Mouse (Mus musculus) CH12.LX (cell line): ENCODE measurements around the gene Dagla. TPM values are rescaled to one million over a fixed set of nuclear protein-coding genes. Genes with fewer than 3 reads are reported as not detected.

Experiments used
- DNase-seq: peaks from one replicate; pipeline ENCODE4 v3.0.0-alpha.2; 2013; ENCODE audit errors: extremely low read depth
- H3K27ac ChIP-seq: 2 replicates; pipeline ENCODE4 v1.5.1; 2012; ENCODE audit warnings: low read depth, mild to moderate bottlenecking, control low read depth, moderate library complexity; ENCODE audit not compliant: insufficient read depth
- H3K27me3 ChIP-seq: replicated peaks from 2 replicates; pipeline ENCODE3; 2012; ENCODE audit warnings: inconsistent platforms
- H3K36me3 ChIP-seq, 2 experiments: replicated peaks in 1 of 2; 2 replicates each; pipeline versions ENCODE3 to v1.6.1; 2012; ENCODE audit warnings: inconsistent platforms in 1 of 2, low read length in 1 of 2, mild to moderate bottlenecking in 1 of 2, mixed read lengths in 1 of 2, moderate library complexity in 1 of 2; ENCODE audit not compliant: control insufficient read depth in 1 of 2, insufficient read depth in 1 of 2
- H3K4me1 ChIP-seq, 2 experiments: 2 replicates each; pipeline ENCODE4 v1.6.1; 2012; ENCODE audit warnings: inconsistent platforms in 1 of 2, moderate library complexity in 1 of 2; ENCODE audit not compliant: insufficient read depth in 2 of 2, control insufficient read depth in 1 of 2
- H3K4me2 ChIP-seq: 2 replicates; pipeline ENCODE4 v1.6.1; 2012; ENCODE audit warnings: low read depth, mild to moderate bottlenecking, control low read depth; ENCODE audit not compliant: poor library complexity, insufficient read depth, severe bottlenecking
- H3K4me3 ChIP-seq, 3 experiments: fragments of 150-350 bp in 1 of 3; sonication (generic) in 1 of 3; replicated peaks in 1 of 3; 2 replicates each; pipeline versions ENCODE3 to v1.5.1; 2011 to 2012; ENCODE audit warnings: low read depth in 2 of 3, low read length in 2 of 3, mild to moderate bottlenecking in 2 of 3, moderate library complexity in 2 of 3, control low read depth in 1 of 3, improper control_type of control experiment in 1 of 3, inconsistent platforms in 1 of 3, mixed read lengths in 1 of 3; ENCODE audit not compliant: poor library complexity in 1 of 3
- H3K79me2 ChIP-seq: replicated peaks from 2 replicates; pipeline ENCODE4 v1.6.1; 2012; ENCODE audit warnings: mild to moderate bottlenecking, moderate library complexity; ENCODE audit not compliant: control insufficient read depth, poor library complexity, insufficient read depth, severe bottlenecking; ENCODE audit errors: extremely low read depth
- H3K9ac ChIP-seq: 2 replicates; pipeline ENCODE4 v1.6.1; 2012; ENCODE audit warnings: low read depth, mild to moderate bottlenecking, control low read depth, moderate library complexity; ENCODE audit not compliant: insufficient read depth
- H3K9me3 ChIP-seq: replicated peaks from 2 replicates; pipeline ENCODE3; 2012; ENCODE audit warnings: low read length, inconsistent platforms, mixed read lengths
- BHLHE40 ChIP-seq: IDR thresholded peaks from 2 replicates; pipeline ENCODE4 v1.6.1; 2011; ENCODE audit warnings: mild to moderate bottlenecking, low read depth, low read length, improper control_type of control experiment
- ELF1 ChIP-seq: IDR thresholded peaks from 2 replicates; pipeline ENCODE4 v1.6.1; 2014; ENCODE audit warnings: low read depth, mild to moderate bottlenecking, inconsistent platforms, low read length, improper control_type of control experiment
- EP300 ChIP-seq: IDR thresholded peaks from 2 replicates; pipeline ENCODE4 v1.6.1; 2011; ENCODE audit warnings: low read length, improper control_type of control experiment
- GABPA ChIP-seq: IDR thresholded peaks from 2 replicates; pipeline ENCODE4 v1.6.1; 2012; ENCODE audit warnings: low read depth, low read length, improper control_type of control experiment, inconsistent platforms; ENCODE audit not compliant: insufficient replicate concordance
- JUN ChIP-seq: IDR thresholded peaks from 2 replicates; pipeline ENCODE4 v1.6.1; 2011; ENCODE audit warnings: low read depth, mild to moderate bottlenecking, low read length, improper control_type of control experiment, moderate library complexity; ENCODE audit not compliant: insufficient read depth
- JUND ChIP-seq: conservative IDR thresholded peaks from 2 replicates; pipeline ENCODE4 v1.6.1; 2011; ENCODE audit warnings: low read depth, low read length, improper control_type of control experiment
- KAT2A ChIP-seq: IDR thresholded peaks from 2 replicates; pipeline ENCODE4 v1.6.1; 2012; ENCODE audit warnings: low read length, improper control_type of control experiment, inconsistent platforms; ENCODE audit not compliant: insufficient replicate concordance
- MAX ChIP-seq: IDR thresholded peaks from 2 replicates; pipeline ENCODE4 v1.6.1; 2011; ENCODE audit warnings: low read length, improper control_type of control experiment
- MXI1 ChIP-seq: IDR thresholded peaks from 2 replicates; pipeline ENCODE4 v1.6.1; 2011; ENCODE audit warnings: mild to moderate bottlenecking, low read depth, low read length, improper control_type of control experiment
- PAX5 ChIP-seq: IDR thresholded peaks from 2 replicates; pipeline ENCODE4 v1.6.1; 2012; ENCODE audit warnings: low read length, inconsistent platforms, mixed read lengths
- POLR2AphosphoS2 ChIP-seq: IDR thresholded peaks from 2 replicates; pipeline ENCODE4 v1.6.1; 2011; ENCODE audit warnings: low read depth, low read length, improper control_type of control experiment
- RAD21 ChIP-seq: IDR thresholded peaks from 2 replicates; pipeline ENCODE4 v1.6.1; 2011; ENCODE audit warnings: low read depth, mild to moderate bottlenecking, low read length, improper control_type of control experiment, moderate library complexity
- RCOR1 ChIP-seq: conservative IDR thresholded peaks from 2 replicates; pipeline ENCODE4 v1.6.1; 2012; ENCODE audit warnings: low read depth, mild to moderate bottlenecking, inconsistent platforms, low read length, improper control_type of control experiment
- TBP ChIP-seq: conservative IDR thresholded peaks from 2 replicates; pipeline ENCODE4 v1.6.1; 2011; ENCODE audit warnings: low read depth, low read length, improper control_type of control experiment
- TCF12 ChIP-seq: IDR thresholded peaks from 2 replicates; pipeline ENCODE4 v1.6.1; 2014; ENCODE audit warnings: low read depth, mild to moderate bottlenecking, inconsistent platforms, low read length, improper control_type of control experiment
- UBTF ChIP-seq: IDR thresholded peaks from 2 replicates; pipeline ENCODE4 v1.6.1; 2012; ENCODE audit warnings: low read depth, mild to moderate bottlenecking, inconsistent platforms, low read length, improper control_type of control experiment, moderate library complexity
- USF1 ChIP-seq: IDR thresholded peaks from 2 replicates; pipeline ENCODE4 v1.6.1; 2014; ENCODE audit warnings: low read depth, mild to moderate bottlenecking, inconsistent platforms, low read length, improper control_type of control experiment
- ZC3H11A ChIP-seq: IDR thresholded peaks from 2 replicates; pipeline ENCODE4 v1.6.1; 2012; ENCODE audit warnings: low read depth, mild to moderate bottlenecking, inconsistent platforms, low read length, improper control_type of control experiment
- ZMIZ1 ChIP-seq: IDR thresholded peaks from 2 replicates; pipeline ENCODE4 v1.6.1; 2012; ENCODE audit warnings: low read depth, mild to moderate bottlenecking, inconsistent platforms, low read length, improper control_type of control experiment
- ZNF384 ChIP-seq: IDR thresholded peaks from 2 replicates; pipeline ENCODE4 v1.6.1; 2012; ENCODE audit warnings: low read depth, low read length, improper control_type of control experiment, inconsistent platforms
- dilution Hi-C: fragments of 300-500 bp; cut with MboI; formaldehyde crosslinking; loops from 2 replicates; pipeline ENCODE4 v1.14.3; 2020; ENCODE audit warnings: low sequenced_read_pairs; ENCODE audit not compliant: extremely low pct_unique_long_range_greater_than_20kb, extremely low pct_ligation_motif_present
- in situ Hi-C: fragments of 300-500 bp; cut with MboI; formaldehyde crosslinking; loops from 3 replicates; pipeline ENCODE4 v1.14.3; 2019; ENCODE audit warnings: low sequenced_read_pairs, low pct_ligation_motif_present, low pct_unique_long_range_greater_than_20kb, mixed read lengths
- polyA plus RNA-seq: library from polyadenylated mRNA; unstranded; fragments of >175 nt; gene quantifications from 2 replicates; pipeline ENCODE4 v1.2.1, GENCODE M21; 2012; ENCODE audit warnings: low read depth; ENCODE audit not compliant: insufficient read length
- total RNA-seq, 2 experiments: library from RNA; depleted of rRNA; stranded (reverse); fragments of 300-350 nt in 1 of 2; fragments of >200 nt in 1 of 2; gene quantifications; 2 replicates each; pipeline ENCODE4 v1.2.3; 2012 to 2014

Gene Dagla
- total and polyA plus RNA-seq, 3 experiments = 0.21 to 0.55 TPM; not detected in 1

- dilution Hi-C loops = no loop called here
- H3K4me3 ChIP-seq = no peak overlapping the region
Measured at GRCm38 (mm10) chr19:10288125-10289040, 16.3 kb downstream of the Dagla start.

GRCm38 (mm10) chr19:10286458-10286872 is 18.2 kb downstream of the Dagla start:
- Histone ChIP-seq H3K4me3 (no peak overlapping the region), H3K27me3 (peaks cover 42% of the 10 kb centered on the region), H3K9ac (no peak overlapping the region), H3K9me3 (no peaks in the 10 kb centered on the region), H3K36me3 (no peaks in the 10 kb centered on the region), H3K79me2 (no peaks in the 10 kb centered on the region), H3K27ac (no peak overlapping the region), H3K4me1 (peaks cover 0 to under 1% of the 10 kb centered on the region in 2 experiments; a peak in 2 of 4 replicates), H3K4me2 (no peak overlapping the region)
- in situ Hi-C loops = no loop called here
- TF ChIP-seq RCOR1 (no peak), MAX (no peak), BHLHE40 (no peak)
- no peak for DNase-seq
- dilution Hi-C loops = no loop called here

More at GRCm38 (mm10) chr19:10288125-10289040, 16.3 kb downstream of the Dagla start:
- in situ Hi-C loops = no loop called here
- H3K9me3 ChIP-seq = no peaks in the 10 kb centered on the region
- TF ChIP-seq RAD21 (no peak), JUND (no peak), UBTF (no peak), TCF12 (no peak), POLR2AphosphoS2 (no peak), EP300 (no peak), MXI1 (no peak), JUN (no peak), TBP (no peak), GABPA (no peak), KAT2A (no peak), PAX5 (no peak), ZC3H11A (no peak), ELF1 (no peak), ZMIZ1 (no peak), ZNF384 (no peak), USF1 (no peak)
- H3K79me2 ChIP-seq = no peaks in the 10 kb centered on the region
- H3K27ac ChIP-seq = no peak overlapping the region
- H3K36me3 ChIP-seq = no peaks in the 10 kb centered on the region
- H3K9ac ChIP-seq = no peak overlapping the region
- no peak overlapping the region for H3K4me2 ChIP-seq
- DNase-seq = no peak
- peaks cover 40% of the 10 kb centered on the region for H3K27me3 ChIP-seq
- no peaks in the 10 kb centered on the region; a peak in 1 of 4 replicates for H3K4me1 ChIP-seq
